In the genomic region with DNA sequence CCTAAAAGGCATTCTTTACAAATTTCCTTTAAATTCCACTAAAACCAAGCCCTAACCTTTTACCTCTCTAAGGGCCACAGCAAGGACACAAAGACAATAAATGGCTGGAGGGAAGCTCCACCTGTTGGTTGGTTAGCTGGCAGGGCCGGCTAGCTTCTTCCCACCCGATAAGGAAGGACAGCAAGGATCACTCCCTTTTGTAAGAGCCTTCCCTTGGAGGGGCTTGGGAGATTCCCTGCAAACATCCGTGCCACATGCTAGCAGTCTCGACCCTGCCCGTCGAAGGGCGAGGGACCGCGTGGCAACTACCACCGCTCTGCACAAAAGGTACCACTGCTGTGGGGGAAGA, we compare ENCODE assay signal across 8 mouse cellular contexts. TPM values are rescaled to one million over a fixed set of nuclear protein-coding genes. Genes with fewer than 3 reads are reported as not detected.
A peak's percentile ranks its signal among the peaks of the same experiment; 100 is the strongest.
DNase-seq lines count a peak whose midpoint lies in the region; ATAC-seq lines count a peak whose summit lies in the region.

No protein-coding gene starts in this region.

- H3K4me1 ChIP-seq in lung, embryonic 15.5 days, result peaks cover 33% of the 10 kb centered on the region
- peaks cover 24% of the 10 kb centered on the region for H3K4me1 ChIP-seq in embryonic facial prominence, embryonic 14.5 days (ENCODE audit: control insufficient read depth, insufficient read depth, low read length)
- H3K4me1 ChIP-seq in neural tube, embryonic 13.5 days (replicated peaks), result peaks cover 34% of the 10 kb centered on the region

- WGBS in lung, embryonic 15.5 days, result under 1% methylated on average over 10 of the region's 10 CpGs
- WGBS in embryonic facial prominence, embryonic 14.5 days, result 0% methylated on average over 10 of the region's 10 CpGs
- 2% methylated on average over 10 of the region's 10 CpGs for WGBS in large intestine, adult 2 months
- 1% methylated on average over 10 of the region's 10 CpGs for WGBS in neural tube, embryonic 13.5 days

- no peak for DNase-seq in lung, postnatal 36 days
- DNase-seq in embryonic facial prominence, embryonic 14.5 days (ENCODE audit: low spot score), result no peak
- DNase-seq in large intestine, adult 2 months (ENCODE audit: low read depth, low spot score), result peak; percentile 16
- no peak for DNase-seq in frontal cortex, adult 2 months (ENCODE audit: extremely low spot score in 1 of 2, low spot score in 1 of 2)

- ATAC-seq in lung, embryonic 15.5 days (ENCODE audit: borderline replicate concordance, extremely low read depth, low FRiP score, low TSS enrichment), result no peak
- ATAC-seq in embryonic facial prominence, embryonic 14.5 days (ENCODE audit: low read depth), result peak; percentile 5
- ATAC-seq in neural tube, embryonic 13.5 days (ENCODE audit: low read depth), result no peak; the same call in 1 of the 2 replicates
- no peak; the same call in 1 of the 2 replicates for ATAC-seq in cerebellum, adult (ENCODE audit: insufficient number of reproducible peaks, low FRiP score, low TSS enrichment)
- no peak for ATAC-seq in CD4-positive, CD25-positive, alpha-beta regulatory T cell, adult 4 months

- peaks cover 13% of the 10 kb centered on the region for H3K36me3 ChIP-seq in lung, embryonic 15.5 days
- peaks cover 25% of the 10 kb centered on the region for H3K36me3 ChIP-seq in embryonic facial prominence, embryonic 14.5 days (ENCODE audit: control insufficient read depth, insufficient read depth, low read length)
- peaks cover 24% of the 10 kb centered on the region for H3K36me3 ChIP-seq in neural tube, embryonic 13.5 days

- no peaks in the 10 kb centered on the region for H3K27me3 ChIP-seq in lung, embryonic 15.5 days
- no peaks in the 10 kb centered on the region for H3K27me3 ChIP-seq in embryonic facial prominence, embryonic 14.5 days (replicated peaks; ENCODE audit: control insufficient read depth, insufficient read depth, low read length)
- no peaks in the 10 kb centered on the region for H3K27me3 ChIP-seq in neural tube, embryonic 13.5 days

- peak overlapping the region; percentile 89 for H3K4me2 ChIP-seq in lung, embryonic 15.5 days
- H3K4me2 ChIP-seq in embryonic facial prominence, embryonic 14.5 days (ENCODE audit: low read depth, low read length), result peak overlapping the region; percentile 80
- peak overlapping the region; percentile 71 for H3K4me2 ChIP-seq in neural tube, embryonic 13.5 days

- peak overlapping the region; percentile 99 for H3K27ac ChIP-seq in lung, embryonic 15.5 days
- peak overlapping the region; percentile 98 for H3K27ac ChIP-seq in embryonic facial prominence, embryonic 14.5 days (replicated peaks; ENCODE audit: low read depth, low read length)
- peak overlapping the region; percentile 100 for H3K27ac ChIP-seq in neural tube, embryonic 13.5 days (replicated peaks)

- no peaks in the 10 kb centered on the region for H3K9me3 ChIP-seq in lung, embryonic 15.5 days
- H3K9me3 ChIP-seq in embryonic facial prominence, embryonic 14.5 days (ENCODE audit: control insufficient read depth, low read length), result no peaks in the 10 kb centered on the region
- no peaks in the 10 kb centered on the region for H3K9me3 ChIP-seq in neural tube, embryonic 13.5 days

- H3K4me3 ChIP-seq in lung, embryonic 15.5 days, result peak overlapping the region; percentile 94
- H3K4me3 ChIP-seq in embryonic facial prominence, embryonic 14.5 days (ENCODE audit: low read depth, low read length), result peak overlapping the region; percentile 87
- peak overlapping the region; percentile 96 for H3K4me3 ChIP-seq in neural tube, embryonic 13.5 days

- H3K9ac ChIP-seq in lung, embryonic 15.5 days, result peak overlapping the region; percentile 69
- peak overlapping the region; percentile 97 for H3K9ac ChIP-seq in embryonic facial prominence, embryonic 14.5 days (ENCODE audit: low read depth, low read length)
- H3K9ac ChIP-seq in neural tube, embryonic 13.5 days, result peak overlapping the region; percentile 100

RNA-seq across cellular contexts. Expression of a gene that starts 1.0 kb away (rescaled TPM):
- 625 and 654 TPM in 2 replicates for polyA plus RNA-seq in lung, embryonic 15.5 days (2015; fragmentation: Nextera tagmentation; extraction: Ambion mirVana)
- polyA plus RNA-seq in embryonic facial prominence, embryonic 14.5 days (2014; fragmentation: Nextera tagmentation; extraction: Ambion mirVana), result 499 and 556 TPM in 2 replicates
- 110 and 132 TPM in 2 replicates for polyA plus RNA-seq in large intestine, adult 2 months (2012; rRNA removed)
- polyA plus RNA-seq in neural tube, embryonic 13.5 days (2015; fragmentation: Nextera tagmentation; extraction: Ambion mirVana), result 792 and 821 TPM in 2 replicates
- polyA plus RNA-seq in frontal cortex, adult 2 months (2012; rRNA removed), result 386 and 403 TPM in 2 replicates
- polyA plus RNA-seq in CD4-positive, CD25-positive, alpha-beta regulatory T cell, adult 4 months (2017; shearing (Covaris generic)), result 1 to 10 TPM; 9.0 to 9.2 TPM

Comparison
In these comparisons a context has a peak if more than half of its experiments do, and no peak if none do; other contexts are left out.
1. RNA of a gene that starts 1.0 kb away (polyA plus RNA-seq): 792 to 821 TPM in neural tube, embryonic 13.5 days, 625 to 654 TPM in lung, embryonic 15.5 days, 499 to 556 TPM in embryonic facial prominence, embryonic 14.5 days, 386 to 403 TPM in frontal cortex, adult 2 months and 110 to 132 TPM in large intestine, adult 2 months; 9.0 to 9.2 TPM in CD4-positive, CD25-positive, alpha-beta regulatory T cell, adult 4 months; every median in the first group is over 10 times any median in the second.
2. Peak in every context shown above with its lines, with median percentiles within 50 percentile points of each other: H3K27ac ChIP-seq, H3K4me2 ChIP-seq, H3K4me3 ChIP-seq and H3K9ac ChIP-seq.